In the genomic region with DNA sequence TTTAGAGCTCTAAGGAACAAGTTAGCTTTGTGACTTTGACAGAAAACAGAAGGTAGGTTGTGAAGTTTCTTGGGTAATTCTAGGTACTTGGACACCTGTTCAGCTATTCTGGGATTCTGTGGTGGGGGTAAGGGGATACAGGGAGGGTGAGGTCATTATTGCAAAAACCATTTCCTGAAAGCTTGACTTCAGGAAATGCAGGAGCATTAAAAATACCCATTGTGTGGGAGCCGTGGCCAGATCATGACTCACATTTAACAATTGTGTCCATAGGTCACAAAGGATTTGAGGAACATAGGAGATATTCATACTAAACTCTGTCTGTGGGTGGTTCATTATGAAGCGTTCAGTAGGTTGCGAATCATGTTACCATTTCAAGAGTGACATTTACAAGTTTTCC, we compare ENCODE assay signal across 15 mouse cellular contexts.
DNase-seq lines count a peak whose midpoint lies in the region; ATAC-seq and TF ChIP-seq lines count a peak whose summit lies in the region.
"Had no signal": no experiment of that assay in that cellular context is flagged by ENCODE, and none has a peak within 500 bp of the region (broad histone marks: within the 10 kb centered on the region; RNA-seq: fewer than 3 reads in every experiment).

No protein-coding gene starts in this region.

- peaks cover 12% of the 10 kb centered on the region for H3K9me3 ChIP-seq in embryonic facial prominence, embryonic 14.5 days (ENCODE audit: control insufficient read depth, low read length)
- H3K9me3 ChIP-seq in embryonic facial prominence, embryonic 10.5 days, result peaks cover 8% of the 10 kb centered on the region; the same call in 1 of the 2 replicates
- peaks cover 11% of the 10 kb centered on the region for H3K9me3 ChIP-seq in hindbrain, embryonic 10.5 days

- H3ac ChIP-seq in myocyte (ENCODE audit: control insufficient read depth, insufficient read length), result no peak overlapping the region

- no peaks in the 10 kb centered on the region for H3K27me3 ChIP-seq in embryonic facial prominence, embryonic 14.5 days (replicated peaks; ENCODE audit: control insufficient read depth, insufficient read depth, low read length)
- no peaks in the 10 kb centered on the region for H3K27me3 ChIP-seq in embryonic facial prominence, embryonic 10.5 days (replicated peaks; ENCODE audit: low read depth, poor library complexity, severe bottlenecking)
- H3K27me3 ChIP-seq in myocyte (ENCODE audit: control insufficient read depth, insufficient read depth, insufficient read length), result no peaks in the 10 kb centered on the region
- H3K27me3 ChIP-seq in hindbrain, embryonic 10.5 days (ENCODE audit: insufficient read depth, poor library complexity, severe bottlenecking), result no peaks in the 10 kb centered on the region
- H3K27me3 ChIP-seq: heart, embryonic 13.5 days; midbrain, embryonic 12.5 days had no signal

- H3K4me3 ChIP-seq in embryonic facial prominence, embryonic 14.5 days (ENCODE audit: low read depth, low read length), result no peak overlapping the region
- H3K4me3 ChIP-seq in embryonic facial prominence, embryonic 10.5 days, result no peak overlapping the region
- no peak overlapping the region for H3K4me3 ChIP-seq in myocyte
- no peak overlapping the region for H3K4me3 ChIP-seq in hindbrain, embryonic 10.5 days
- H3K4me3 ChIP-seq: heart, embryonic 13.5 days; midbrain, embryonic 12.5 days had no signal

- no peaks in the 10 kb centered on the region for H3K79me2 ChIP-seq in myocyte (ENCODE audit: control insufficient read depth, insufficient read depth)

- no peaks in the 10 kb centered on the region for H3K4me1 ChIP-seq in embryonic facial prominence, embryonic 14.5 days (ENCODE audit: control insufficient read depth, insufficient read depth, low read length)
- peaks cover 5% of the 10 kb centered on the region for H3K4me1 ChIP-seq in embryonic facial prominence, embryonic 10.5 days
- peaks cover 4% of the 10 kb centered on the region for H3K4me1 ChIP-seq in hindbrain, embryonic 10.5 days (replicated peaks)

- peak; percentile 37 for DNase-seq in embryonic facial prominence, embryonic 14.5 days (ENCODE audit: low spot score)
- DNase-seq in embryonic facial prominence, embryonic 10.5 days (ENCODE audit: low spot score), result no peak
- DNase-seq in kidney, postnatal 14 days, result peak; percentile 14
- DNase-seq in kidney, postnatal 25 days, result no peak
- DNase-seq in heart, postnatal 4 days, result peak; percentile 13
- no peak for DNase-seq in hindbrain, embryonic 10.5 days (ENCODE audit: low spot score)
- no peak for DNase-seq in testis, postnatal 14 days (ENCODE audit: low spot score)
- DNase-seq: cerebellum, postnatal 14 days; kidney, postnatal 4 days; layer of hippocampus, postnatal 36 days; right cerebral cortex, postnatal 14 days; thymus, adult 2 months had no signal

- no peak for ATAC-seq in embryonic facial prominence, embryonic 14.5 days (ENCODE audit: low read depth)

- no peaks in the 10 kb centered on the region for H3K36me3 ChIP-seq in embryonic facial prominence, embryonic 14.5 days (ENCODE audit: control insufficient read depth, insufficient read depth, low read length)
- no peaks in the 10 kb centered on the region for H3K36me3 ChIP-seq in embryonic facial prominence, embryonic 10.5 days (replicated peaks)
- no peaks in the 10 kb centered on the region for H3K36me3 ChIP-seq in myocyte (ENCODE audit: control insufficient read depth, insufficient read depth)
- no peaks in the 10 kb centered on the region for H3K36me3 ChIP-seq in hindbrain, embryonic 10.5 days
- H3K36me3 ChIP-seq: heart, embryonic 13.5 days; midbrain, embryonic 12.5 days had no signal

- no peak overlapping the region for H3K27ac ChIP-seq in embryonic facial prominence, embryonic 14.5 days (replicated peaks; ENCODE audit: low read depth, low read length)
- H3K27ac ChIP-seq in embryonic facial prominence, embryonic 10.5 days (replicated peaks), result no peak overlapping the region
- H3K27ac ChIP-seq in hindbrain, embryonic 10.5 days, result no peak overlapping the region
- H3K27ac ChIP-seq: heart, embryonic 13.5 days; midbrain, embryonic 12.5 days had no signal

- 81% methylated on average over 3 of the region's 3 CpGs for WGBS in embryonic facial prominence, embryonic 14.5 days
- 89% methylated on average over 3 of the region's 3 CpGs for WGBS in embryonic facial prominence, embryonic 10.5 days
- 87% methylated on average over 3 of the region's 3 CpGs for WGBS in hindbrain, embryonic 10.5 days

- TF ChIP-seq POLR2A in myocyte (IDR thresholded peaks at IDR 0.05; ENCODE audit: insufficient read length, low read depth), result no peak

- H3K4me2 ChIP-seq in embryonic facial prominence, embryonic 14.5 days (ENCODE audit: low read depth, low read length), result no peak overlapping the region
- H3K4me2 ChIP-seq in myocyte (ENCODE audit: low read depth), result peak overlapping the region; percentile 46
- H3K4me2 ChIP-seq: heart, embryonic 13.5 days; midbrain, embryonic 12.5 days had no signal

- no peak overlapping the region for H3K9ac ChIP-seq in embryonic facial prominence, embryonic 14.5 days (ENCODE audit: low read depth, low read length)
- H3K9ac ChIP-seq: heart, embryonic 13.5 days; midbrain, embryonic 12.5 days had no signal

TF ChIP-seq in myocyte, 11 proteins besides CTCF, POLR2A, EP300 and RAD21:
- TF ChIP-seq TCF12 (IDR thresholded peaks at IDR 0.05; ENCODE audit: insufficient read depth, poor library complexity, severe bottlenecking) (peak; percentile 65), SRF (IDR thresholded peaks at IDR 0.05; ENCODE audit: control insufficient read depth, insufficient read length, low read depth) (no peak), POLR2AphosphoS2 (IDR thresholded peaks at IDR 0.05; ENCODE audit: insufficient read length, low read depth) (no peak), MAX (IDR thresholded peaks at IDR 0.05; ENCODE audit: low read depth) (no peak), CEBPB (IDR thresholded peaks at IDR 0.05; ENCODE audit: insufficient read depth, poor library complexity, severe bottlenecking) (peak; percentile 90), E2F4 (IDR thresholded peaks at IDR 0.05; ENCODE audit: insufficient read depth) (no peak), MYOD1 (IDR thresholded peaks at IDR 0.05; ENCODE audit: control insufficient read depth in 1 of 3, insufficient read length in 2 of 3, low read depth in 2 of 3) (peak in 2 of 3 experiments; percentile 59)

Comparison
In these comparisons a context has a peak if more than half of its experiments do, and no peak if none do; other contexts are left out.
1. DNase-seq: peak in embryonic facial prominence, embryonic 14.5 days (single experiment), kidney, postnatal 14 days (single experiment) and heart, postnatal 4 days (single experiment); none in embryonic facial prominence, embryonic 10.5 days (single experiment), kidney, postnatal 25 days (0 of 2), hindbrain, embryonic 10.5 days (single experiment) and testis, postnatal 14 days (single experiment).